Mouse (Mus musculus): ENCODE data around the gene Coa3.

Coa3 gene

GRCm38 (mm10) chr11:101279193-101279569 is 267 bp upstream of the Coa3 start:
- peak; percentile 30 for DNase-seq

GRCm38 (mm10) chr11:101277381-101278222 is 1.3 kb downstream of the Coa3 start:
- DNase-seq = peak; percentile 46

DNA sequence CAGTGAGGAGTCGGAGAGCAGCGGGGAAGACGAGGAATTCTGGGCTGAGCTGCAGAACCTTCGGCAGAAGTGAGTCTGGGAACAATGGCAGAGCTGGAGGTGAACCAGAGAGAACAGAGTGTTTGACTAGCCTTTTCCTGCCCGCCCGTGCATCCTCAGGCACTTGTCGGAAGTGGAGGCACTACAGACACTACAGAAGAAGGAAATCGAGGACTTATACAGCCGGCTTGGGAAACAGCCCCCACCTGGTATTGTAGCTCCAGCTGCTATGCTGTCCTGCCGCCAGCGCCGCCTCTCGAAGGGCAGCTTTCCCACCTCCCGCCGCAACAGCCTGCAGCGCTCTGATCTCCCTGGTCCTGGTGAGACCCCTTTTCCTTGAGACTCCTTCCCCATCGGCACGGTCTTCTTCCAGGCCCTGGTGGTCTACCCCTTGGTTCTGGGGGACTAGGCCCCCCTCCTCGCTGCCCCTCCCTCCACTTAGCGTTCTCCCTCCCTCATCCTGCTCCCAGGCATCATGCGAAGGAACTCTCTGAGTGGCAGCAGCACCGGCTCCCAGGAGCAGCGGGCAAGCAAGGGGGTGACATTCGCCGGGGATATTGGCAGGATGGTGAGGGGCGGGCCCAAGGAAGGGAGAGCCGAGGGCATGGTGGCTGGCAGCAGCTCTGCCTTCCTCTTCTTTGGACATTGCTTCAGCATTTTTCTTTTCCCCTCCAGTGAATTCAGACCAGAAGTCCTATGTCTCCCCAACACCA is 2.4 kb downstream of the Coa3 start:
- DNase-seq = no peak

DNA sequence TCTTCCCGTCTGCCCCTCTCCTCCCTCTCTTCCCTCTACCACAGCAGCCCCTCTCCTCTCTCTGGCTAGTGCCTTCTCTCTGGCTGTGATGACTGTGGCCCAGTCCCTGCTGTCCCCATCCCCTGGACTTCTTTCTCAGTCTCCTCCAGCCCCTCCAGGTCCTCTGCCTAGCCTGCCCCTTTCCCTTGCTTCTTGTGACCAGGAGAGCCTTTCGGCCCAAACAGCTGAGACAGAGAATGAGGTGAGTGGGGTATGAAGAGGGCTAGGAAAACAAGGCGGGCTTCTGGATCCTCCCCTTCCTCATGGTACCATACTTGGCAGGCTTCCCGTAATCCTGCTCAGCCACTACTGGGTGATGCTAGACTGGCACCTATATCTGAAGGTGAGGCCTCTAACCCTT is 3.6 kb downstream of the Coa3 start:
- DNase-seq = no peak

DNA sequence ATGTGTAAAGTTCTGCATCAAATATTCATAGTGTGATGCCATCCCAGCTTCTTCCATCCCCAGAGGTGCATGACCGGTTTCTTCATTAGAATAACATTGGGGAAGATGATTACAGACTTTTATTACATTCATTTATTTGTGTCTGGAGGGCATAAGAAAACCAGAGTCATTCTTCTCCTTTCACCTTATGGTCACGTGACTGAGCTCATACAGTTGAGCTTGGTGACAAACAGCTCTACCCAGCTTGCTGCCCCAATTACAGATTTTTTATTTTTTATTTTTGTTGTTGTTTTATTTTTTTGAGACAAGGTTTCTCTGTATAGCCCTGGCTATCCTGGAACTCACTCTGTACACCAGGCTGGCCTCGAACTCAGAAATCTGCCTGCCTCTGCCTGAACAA is 6.5 kb downstream of the Coa3 start:
- DNase-seq = no peak

DNA sequence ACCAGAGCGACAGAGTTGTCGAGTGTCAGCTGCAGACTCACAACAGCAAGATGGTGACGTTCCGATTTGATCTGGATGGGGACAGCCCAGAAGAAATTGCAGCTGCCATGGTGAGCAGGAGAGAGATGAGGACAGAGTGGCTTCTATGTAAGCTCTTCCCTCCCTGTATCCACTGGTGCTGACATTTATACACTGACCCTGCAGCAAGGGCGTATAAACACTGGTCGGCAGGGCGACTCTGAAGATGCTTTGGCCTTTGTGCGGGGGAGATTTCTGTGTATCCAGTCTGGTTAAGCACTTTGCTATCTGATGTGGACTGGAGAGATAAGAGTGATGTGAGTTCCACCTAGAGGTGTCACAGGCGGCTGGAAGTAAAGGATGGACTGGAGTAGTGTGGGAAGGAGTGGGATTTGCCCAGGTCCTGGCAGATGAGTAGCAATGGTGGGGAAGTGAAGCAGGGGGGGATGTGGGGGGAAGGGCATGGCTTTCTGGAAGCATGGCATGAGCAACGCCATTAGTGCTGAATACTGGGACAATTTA is 9.3 kb downstream of the Coa3 start:
- peak; percentile 47 for DNase-seq

- DNase-seq = no peak
Measured at GRCm38 (mm10) chr11:101265906-101266305, 13.0 kb downstream of the Coa3 start.

DNA sequence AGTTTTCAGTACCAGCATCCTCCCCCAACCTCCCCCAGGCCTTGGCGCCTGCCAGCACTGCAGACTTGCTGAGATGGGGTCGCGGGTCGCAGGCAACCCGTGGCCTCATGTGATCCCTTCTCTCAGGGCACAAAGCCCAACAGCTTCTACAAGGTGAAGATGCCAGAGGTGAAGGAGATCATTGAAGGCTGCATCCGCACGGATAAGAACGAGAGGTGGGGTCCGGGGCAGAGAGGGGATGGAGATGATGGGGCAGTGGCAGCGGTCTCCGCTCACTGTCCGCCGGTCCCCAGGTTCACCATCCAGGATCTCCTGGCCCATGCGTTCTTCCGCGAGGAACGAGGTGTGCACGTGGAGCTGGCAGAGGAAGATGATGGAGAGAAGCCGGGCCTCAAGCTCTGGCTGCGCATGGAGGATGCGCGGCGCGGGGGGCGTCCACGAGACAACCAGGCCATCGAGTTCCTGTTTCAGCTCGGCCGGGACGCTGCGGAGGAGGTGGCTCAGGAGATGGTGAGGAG is 13.9 kb downstream of the Coa3 start:
- no peak for DNase-seq

DNA sequence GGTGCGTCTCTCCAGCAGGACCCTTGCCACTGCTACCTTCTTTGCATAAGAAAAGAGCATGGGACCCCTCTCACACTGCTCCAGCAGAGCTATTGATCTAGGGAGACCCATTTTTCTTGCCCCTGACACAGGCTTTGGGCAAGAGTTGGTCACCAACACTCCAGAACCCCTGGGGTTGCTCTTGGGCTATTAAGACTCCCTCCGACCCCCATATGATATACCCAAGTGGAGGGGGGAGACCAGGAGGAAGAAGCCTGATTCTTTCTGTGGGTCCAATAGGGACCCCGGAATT is 15.0 kb downstream of the Coa3 start:
- DNase-seq = no peak

DNA sequence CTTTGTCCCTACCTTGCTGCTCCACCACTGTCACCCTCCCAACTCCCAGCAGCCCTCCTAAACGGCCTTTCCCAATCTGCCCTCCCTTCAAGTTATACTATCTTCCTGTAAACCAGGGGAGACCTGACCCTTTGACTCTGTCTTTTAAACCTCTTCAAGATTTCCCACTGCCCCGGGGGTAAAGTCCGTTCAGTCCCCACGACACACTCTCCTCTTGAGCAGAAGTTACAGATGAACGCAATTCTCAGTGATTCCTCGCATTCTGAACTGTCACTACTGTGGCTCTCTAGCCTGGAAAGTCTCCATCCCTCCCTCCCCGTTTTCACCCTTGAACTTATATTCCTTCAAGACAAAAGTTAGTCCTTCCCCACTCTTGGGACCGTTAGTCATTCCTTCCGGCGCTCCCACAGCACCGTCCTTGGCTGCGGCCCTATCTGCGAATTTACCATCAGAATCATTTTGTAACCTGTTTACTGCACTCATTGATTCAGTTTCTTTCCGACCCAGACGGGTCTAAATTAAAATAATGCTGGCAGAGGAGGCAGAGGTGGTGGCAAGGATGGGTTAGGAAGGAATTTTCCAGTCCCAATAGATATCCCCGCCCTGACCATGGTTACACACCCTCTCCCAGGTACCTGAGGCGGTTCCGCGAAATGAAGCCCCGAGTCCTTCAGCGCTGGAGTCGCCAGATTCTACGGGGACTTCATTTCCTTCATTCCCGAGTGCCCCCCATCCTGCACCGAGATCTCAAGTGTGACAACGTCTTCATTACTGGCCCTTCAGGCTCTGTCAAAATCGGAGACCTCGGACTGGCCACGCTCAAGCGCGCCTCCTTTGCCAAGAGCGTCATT is 15.6 kb downstream of the Coa3 start:
- no peak for DNase-seq

- DNase-seq = peak; percentile 41
Measured at GRCm38 (mm10) chr11:101262272-101262967, 16.5 kb downstream of the Coa3 start.

- DNase-seq = peak; percentile 42
Measured at GRCm38 (mm10) chr11:101260826-101261380, 18.0 kb downstream of the Coa3 start.

GRCm38 (mm10) chr11:101259948-101260825 is 18.7 kb downstream of the Coa3 start, which contains the start of gene Wnk4:
Gene Wnk4 (plus strand): TSS chr11:101260567.
- peak; percentile 93 for DNase-seq

- peak; percentile 75 for DNase-seq
Measured at GRCm38 (mm10) chr11:101259261-101259712, 19.6 kb downstream of the Coa3 start.

DNA sequence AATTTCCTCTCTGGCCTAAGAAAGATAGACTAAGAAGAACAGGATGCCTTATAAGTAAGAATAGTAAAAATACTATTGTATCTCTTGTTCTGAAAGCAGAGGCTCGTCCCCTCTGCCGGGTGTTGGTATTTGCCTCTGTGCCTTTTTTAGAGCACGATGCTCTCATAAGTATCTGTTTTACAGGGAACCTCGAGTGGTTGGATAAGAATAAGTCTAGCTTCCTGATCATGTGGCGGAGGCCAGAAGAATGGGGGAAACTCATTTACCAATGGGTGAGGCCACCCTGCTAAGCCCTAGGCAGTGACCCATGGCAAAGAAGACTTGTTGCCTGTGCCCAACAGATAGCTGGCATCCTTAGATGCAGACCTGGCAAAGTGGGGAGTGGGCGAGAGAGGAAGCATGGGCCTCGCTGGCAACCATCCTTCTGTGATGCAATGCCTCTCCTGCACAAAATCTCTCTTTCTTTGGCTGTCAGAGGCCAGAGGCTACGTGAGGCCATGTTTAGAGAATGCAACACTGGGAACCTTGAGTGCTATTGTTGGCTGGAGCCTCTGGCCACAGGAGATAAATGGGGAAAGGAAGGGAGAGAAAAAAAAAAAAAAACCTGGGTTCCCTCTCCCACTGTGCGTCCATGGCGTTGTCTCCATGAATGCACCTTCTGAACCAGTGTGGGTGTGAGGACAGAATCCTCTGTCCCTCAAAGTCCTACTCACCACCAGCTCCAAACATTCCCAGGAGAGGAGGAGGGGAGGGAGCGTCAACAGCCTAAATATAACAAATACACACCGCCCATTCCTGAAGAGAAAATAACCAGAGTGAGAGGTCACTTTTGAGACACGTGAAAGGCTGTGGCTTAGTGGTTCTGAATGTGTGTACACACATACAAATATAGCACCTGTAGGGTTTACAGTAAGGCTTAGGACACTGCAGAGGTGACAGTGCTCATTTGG is 22.8 kb downstream of the Coa3 start:
- DNase-seq = no peak

DNA sequence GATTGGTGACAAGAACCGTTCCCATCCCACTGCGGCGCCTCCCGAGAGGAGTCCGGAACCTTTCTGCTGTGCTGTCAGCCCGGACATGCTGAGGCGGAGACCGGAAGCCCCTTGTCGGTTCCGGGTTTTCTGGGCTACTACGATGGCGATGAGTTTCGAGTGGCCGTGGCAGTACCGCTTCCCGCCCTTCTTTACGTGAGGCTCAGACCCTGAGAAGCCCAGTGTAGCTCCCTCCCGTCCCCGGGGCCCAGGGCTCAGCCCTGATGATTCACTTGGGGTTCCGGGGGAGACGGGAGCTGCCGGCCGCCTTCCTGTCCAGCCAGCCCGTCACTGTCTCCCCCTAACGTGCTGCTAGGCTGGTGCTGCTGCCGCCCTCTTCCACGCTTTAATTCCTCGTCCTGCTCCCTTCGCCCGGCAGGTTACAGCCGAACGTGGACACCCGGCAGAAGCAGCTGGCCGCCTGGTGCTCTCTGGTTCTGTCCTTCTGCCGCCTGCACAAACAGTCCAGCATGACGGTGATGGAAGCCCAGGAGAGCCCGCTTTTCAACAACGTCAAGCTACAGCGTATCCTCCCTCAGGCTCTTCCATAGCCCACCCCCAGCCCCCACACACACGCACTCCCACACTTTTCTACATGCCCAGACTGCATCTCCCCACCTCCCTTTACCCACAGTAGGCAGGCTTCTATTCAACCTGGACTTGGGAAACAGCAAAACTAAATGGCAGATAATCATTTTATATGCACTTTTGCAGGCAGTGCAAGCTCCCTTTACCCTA is 25.1 kb downstream of the Coa3 start, which contains the start of gene Vps25:
Gene Vps25, plus strand, starts transcription at position 95 of the 777 bp plus-strand sequence.
- peak; percentile 90 for DNase-seq

- no peak for DNase-seq
Measured at GRCm38 (mm10) chr11:101252941-101253340, 26.0 kb downstream of the Coa3 start.

- no peak for DNase-seq
Measured at GRCm38 (mm10) chr11:101251031-101251430, 27.9 kb downstream of the Coa3 start.

Measured in liver (tissue).